Mouse (Mus musculus) adrenal gland, postnatal 36 days (tissue): ENCODE data around the gene Bsnd. TPM values are rescaled to one million over a fixed set of nuclear protein-coding genes. Genes with fewer than 3 reads are reported as not detected.

Source experiments
- DNase-seq, 2 experiments: peaks; one replicate each; pipeline ENCODE4 v3.0.0; 2021; ENCODE audit warnings: mixed read lengths in 1 of 2
- long read RNA-seq, 2 experiments: library from polyadenylated mRNA; stranded (forward); transcript quantifications; one replicate each; pipeline ENCODE4 v2.0.0; 2021; ENCODE audit warnings: borderline sequencing depth in 2 of 2
- total RNA-seq, 2 experiments: library from RNA; stranded (reverse); gene quantifications; 2 replicates each; pipeline ENCODE4 v1.2.3; 2021

Gene Bsnd
- not detected for total RNA-seq
- long read RNA-seq, experiment 1, result 0 reads
- long read RNA-seq, experiment 2, result 0 reads

DNA sequence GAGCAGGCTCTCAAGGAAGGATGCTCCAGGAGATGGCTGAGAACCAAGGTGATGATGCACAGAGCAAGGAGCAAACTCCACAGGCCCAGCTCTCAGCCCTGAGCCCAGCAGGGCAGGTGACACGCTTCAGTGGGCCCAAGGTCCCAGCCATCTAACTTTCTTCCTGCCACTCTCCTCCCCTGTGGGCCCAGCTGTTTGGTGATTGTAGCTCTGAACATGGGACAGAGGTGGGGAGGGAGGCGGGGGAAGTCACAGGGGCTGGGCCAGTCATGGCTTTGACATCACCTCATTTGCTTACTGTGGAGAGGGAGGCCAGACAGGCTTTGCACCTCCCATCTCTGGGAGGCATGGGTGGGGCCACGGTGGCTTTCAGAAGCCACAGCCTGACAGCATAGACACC, at the start of gene Bsnd:
Gene Bsnd, minus strand, starts transcription at position 168 of the 400 bp plus-strand sequence.
- no peak for DNase-seq

DNA sequence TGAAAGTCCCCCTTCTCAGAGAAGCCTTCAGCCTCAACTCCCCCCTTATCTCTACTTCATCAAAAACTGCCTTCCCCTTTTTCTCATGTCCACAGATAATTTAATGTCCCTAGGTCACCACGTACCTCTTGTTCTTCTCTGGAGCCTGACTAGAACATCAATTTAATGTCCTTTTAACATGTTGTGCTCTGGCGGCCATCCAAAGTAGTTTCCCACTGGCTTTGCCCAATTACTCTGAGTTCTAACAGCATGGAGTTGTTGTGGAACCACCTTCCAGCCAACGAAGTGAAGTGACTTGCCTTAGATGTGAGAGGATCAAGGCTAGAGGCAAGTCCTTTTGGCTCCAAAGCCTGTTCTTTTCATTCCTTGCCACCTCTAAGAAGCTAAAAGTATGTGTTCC, 49.4 kb upstream of the Bsnd start:
- DNase-seq, result peak in 1 of 2 experiments; percentile 44

DNA sequence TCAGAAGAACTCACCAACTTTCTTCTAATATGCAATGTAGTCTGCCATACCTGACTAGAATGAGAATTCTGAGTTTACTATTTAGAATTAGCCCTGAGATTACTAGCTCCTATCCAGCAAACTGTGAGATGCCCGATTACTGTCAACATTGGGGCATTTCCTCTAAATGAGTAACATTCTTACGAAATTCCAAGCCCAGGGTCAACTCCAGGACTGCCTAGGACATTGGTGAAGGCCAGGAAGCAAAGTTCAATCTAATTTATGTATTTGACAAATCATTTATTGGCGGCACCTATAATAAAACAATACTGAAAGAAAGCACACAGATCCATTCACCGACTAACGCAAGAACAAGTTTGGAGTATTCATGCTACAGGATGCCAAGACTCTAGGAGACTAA, 47.7 kb upstream of the Bsnd start:
- no peak for DNase-seq

DNA sequence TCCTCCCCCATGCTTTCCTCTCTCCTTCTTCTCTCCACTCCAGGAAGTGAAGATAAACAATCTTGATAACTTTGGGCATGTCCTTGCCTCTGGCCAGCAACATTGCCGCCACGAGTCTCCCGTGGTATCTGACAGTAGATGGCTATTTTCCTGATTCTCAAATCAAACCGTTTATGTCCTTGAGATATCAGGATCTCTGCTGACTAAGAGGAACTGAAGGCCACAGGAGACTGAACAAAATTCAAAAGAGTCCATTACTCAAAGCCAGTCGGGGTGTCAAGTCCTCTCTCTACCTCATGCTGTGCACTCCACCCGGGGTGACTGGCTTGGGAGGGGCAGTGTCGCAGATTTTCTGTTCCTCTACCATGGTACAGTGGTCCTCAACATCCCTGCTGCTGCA, 42.2 kb upstream of the Bsnd start:
- DNase-seq, result peak; percentile 46 to 53

DNA sequence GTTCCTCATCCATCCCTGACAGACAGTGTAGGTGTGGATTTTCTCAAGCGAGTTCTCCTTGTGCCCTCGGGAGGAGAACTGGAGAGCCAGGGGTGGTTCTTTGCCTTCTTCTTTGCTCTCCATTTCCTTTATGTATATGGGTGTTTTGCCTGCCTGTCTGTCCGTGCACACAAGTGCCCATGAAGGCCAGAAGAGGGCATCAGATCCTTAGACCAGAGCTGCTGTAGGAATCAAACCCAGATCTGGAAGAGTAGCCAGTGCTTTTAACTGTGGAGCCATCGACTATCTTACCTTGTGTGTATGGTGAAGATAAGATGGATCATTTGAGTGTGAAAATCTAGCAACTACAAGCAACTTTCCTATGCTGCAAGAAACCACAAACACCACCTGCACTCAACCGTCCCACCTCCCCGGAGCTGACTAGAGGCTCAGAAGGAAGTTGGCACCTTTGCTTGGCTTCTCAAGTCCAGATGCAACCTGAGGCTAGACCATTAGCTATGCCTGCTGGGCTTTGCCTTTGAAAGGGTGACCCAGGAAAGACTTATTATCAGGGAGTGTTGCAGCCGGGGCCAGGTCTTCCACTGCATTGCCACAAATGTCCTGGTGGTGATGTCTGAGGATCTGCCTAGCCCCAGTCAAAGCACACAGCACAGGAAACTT, 41.5 kb upstream of the Bsnd start:
- DNase-seq, result peak; percentile 29 to 35

DNA sequence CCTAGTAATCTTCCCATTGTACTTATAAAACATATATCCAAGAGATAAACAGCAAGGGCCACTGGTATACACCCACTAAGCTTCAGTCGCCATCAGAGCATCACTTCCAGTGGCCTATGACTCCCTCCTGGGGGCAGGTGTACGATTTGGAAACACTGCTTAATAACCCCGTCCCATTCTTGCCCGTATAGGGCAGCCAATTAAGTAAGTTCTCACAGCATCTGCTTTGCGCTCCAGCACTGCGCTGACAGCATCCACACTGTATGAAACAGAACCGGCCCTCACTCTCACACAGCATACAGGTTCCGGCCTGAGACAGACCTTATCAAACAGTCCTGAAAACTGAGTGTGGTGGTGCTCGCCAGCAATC, 38.0 kb upstream of the Bsnd start:
- no peak for DNase-seq

DNA sequence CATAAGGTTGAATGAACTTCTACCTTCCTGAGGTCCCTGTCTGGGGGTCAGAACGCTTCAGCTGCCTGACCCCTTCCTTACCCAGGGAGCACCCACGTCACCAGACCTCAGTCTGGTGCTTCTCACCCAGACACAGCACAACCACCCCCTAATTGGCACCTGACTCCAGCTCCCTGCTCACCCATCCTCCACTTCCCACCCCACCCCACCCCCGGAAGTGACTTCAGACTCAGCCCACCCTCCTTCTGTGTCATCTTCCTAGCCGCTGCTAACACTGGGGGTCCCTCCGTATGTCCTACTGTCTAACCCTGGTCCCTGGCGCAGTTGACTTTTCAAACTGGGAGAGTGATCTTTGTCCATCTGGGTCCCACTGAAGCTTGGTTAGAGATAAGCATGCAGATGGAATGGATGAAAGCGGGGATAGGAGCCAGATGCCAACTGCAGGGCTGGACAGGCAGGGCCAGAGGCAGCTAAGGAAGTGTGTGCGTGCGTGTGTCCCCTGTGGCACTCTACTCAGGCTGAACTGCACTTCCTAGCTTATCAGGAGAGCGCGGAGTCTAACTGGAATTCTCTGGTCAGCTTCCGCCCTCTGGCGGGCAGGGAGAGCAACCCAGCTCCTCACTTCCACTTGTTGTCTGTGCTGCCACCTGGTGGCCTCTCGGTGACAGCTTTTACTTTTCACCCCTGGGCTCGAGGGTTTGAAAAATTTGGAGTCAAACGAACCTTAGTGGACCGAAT, 37.5 kb upstream of the Bsnd start:
- DNase-seq, result peak; percentile 91 to 93

DNA sequence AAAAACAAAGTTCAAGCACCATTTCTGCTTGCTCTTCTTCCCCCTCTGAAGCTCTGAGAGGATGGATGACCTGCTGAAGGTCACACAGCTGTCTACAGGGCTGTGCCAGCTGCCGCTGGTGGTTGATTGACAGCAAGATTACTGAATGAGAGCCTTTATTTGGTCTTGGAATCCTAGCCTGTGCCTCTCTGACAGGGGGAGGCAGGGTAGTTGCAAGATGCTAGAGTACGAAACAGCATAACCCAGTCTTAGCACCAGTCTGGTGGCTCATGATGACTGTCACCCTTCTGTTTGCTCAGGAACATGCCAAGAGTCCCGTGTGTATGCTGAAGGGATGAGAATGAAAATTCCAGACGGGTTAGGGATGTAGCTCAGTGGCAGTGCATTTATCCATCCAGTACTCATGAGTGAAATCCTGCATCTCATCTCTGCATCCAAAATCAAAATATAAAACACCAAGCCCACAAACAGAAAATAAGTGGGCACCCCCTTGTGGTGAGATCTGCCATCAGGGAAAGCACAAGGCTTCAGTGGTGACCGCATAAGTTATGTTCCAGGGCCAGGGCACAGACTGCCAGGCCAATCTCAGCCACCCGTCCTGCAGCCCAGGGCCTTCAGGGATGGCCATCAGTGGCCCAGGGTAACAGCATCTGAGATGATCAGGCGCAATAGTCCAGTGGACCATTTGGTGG, 35.9 kb upstream of the Bsnd start:
- DNase-seq, result peak in 1 of 2 experiments; percentile 12

DNA sequence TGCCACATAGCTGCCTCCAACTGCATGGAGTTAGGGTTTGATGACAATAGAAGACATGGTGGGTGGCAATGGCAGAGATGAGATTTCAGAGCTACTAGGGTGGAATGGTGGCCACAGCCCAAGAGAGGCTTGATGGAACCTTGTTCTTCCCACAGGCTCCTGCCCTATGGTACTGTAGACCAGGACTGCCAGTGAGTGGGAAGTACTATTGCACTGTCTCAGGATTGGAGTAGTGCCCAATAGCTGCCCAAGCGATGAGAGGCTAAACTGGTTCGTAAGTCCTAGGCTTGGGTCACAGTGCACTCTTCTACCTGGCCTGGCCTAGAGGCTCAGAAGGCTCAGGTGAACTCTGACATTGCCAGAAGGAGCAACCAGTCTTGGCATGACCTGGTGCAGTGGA, 32.9 kb upstream of the Bsnd start:
- no peak for DNase-seq

DNA sequence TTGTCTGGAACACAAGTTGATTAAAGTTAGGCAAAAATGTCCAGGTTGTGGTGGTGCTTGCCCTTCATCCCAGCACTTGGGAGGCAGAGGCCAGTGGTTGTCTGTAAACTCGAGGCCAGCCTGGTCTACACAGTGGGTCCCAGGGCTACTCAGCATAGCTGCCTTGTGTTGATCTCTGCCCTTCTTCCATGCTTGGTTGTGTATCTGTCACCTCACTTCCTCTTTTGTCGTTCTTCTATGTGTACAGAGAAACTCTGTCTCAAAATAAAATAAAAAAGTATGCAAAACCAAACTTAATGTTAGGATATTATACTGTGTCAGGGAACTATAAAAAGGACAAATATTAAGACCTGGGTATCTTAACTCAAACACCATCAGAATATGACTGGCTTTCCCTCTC, 32.0 kb upstream of the Bsnd start:
- no peak for DNase-seq

DNA sequence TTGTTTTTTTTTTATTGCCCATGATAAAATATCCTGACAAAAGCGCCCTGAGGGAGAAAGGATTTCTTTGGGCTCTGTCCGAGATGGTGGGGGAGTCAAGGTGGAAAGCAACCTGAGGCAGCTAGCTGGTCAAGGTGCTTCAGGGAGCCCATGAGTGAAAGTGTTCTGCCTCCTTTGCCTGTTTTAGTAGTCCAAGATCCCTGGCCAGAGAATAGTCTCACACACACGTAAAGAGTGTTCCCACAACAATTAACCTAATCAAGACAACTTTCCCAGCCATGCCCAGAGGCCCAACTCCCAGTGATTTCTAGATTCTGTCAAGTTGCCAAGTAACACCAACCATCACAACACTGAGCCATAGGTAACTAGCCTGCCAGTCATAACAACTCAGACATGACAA, 30.5 kb upstream of the Bsnd start:
- DNase-seq, result no peak

DNA sequence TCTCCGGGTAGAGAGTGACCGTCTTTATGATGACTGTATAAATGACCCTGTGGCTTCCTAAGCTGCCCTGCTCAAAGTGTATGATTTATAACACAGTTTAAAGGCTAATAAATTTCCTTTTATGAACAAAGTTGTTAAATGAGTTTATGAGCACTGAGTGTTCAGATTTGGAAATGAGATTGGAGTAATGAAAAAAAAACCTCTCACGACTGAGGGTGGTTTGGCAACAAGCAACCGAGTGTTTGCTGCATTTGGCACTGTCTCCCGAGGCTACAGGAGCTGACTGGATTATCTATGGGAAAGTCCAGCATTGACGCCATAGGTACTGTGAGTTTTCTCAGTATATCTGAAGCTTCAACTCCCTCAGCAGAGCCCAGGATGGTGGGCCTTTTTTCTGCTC, 22.5 kb upstream of the Bsnd start:
- no peak for DNase-seq

DNA sequence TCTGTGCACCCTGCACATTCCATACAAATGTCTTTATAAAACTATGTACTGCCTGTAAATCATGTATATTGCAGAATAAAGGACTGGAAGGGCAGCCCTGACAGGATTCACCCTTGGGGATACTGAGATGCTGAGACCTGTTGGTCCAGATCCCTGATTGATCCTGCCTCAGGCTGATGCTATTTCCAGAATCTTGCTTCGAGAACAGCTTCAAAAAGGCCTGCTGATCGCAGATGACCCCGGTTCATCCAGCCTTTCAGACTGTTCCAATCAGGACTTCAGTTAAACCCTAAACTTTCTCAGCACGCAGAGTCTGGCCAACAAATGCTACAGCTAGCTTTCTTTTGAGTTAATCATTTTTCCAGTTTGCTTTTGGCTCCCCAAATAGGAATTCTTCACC, 17.8 kb upstream of the Bsnd start:
- no peak for DNase-seq

DNA sequence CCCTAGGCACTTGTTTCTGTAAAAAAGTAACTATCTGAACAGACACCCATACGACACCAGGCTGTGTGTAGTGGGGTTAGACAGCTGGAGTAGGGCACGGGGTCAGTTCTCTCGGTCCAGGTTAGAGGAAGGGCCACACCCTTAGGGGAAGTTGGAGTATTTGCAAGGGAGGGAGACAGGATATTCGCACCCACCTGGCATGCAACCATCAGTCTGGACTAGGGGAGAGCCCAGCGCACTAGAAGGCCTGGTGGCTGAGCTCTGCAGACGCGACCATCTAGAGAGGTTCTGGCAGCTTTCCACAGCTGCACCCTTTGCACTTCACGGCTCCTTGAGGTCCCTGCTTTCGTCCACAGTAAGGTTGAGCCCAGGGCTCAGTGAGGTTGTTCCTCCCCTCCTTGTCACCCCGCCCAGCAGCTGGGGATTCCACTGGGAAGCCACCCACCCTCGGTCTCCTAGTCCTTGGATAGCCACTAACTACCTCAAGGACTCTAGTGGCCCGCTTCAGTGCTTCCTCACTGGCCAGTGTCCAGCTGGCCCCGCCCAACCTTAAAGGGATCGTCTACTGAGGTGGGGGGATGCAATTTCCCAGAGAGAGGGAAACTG, 13.5 kb upstream of the Bsnd start:
- no peak for DNase-seq

DNA sequence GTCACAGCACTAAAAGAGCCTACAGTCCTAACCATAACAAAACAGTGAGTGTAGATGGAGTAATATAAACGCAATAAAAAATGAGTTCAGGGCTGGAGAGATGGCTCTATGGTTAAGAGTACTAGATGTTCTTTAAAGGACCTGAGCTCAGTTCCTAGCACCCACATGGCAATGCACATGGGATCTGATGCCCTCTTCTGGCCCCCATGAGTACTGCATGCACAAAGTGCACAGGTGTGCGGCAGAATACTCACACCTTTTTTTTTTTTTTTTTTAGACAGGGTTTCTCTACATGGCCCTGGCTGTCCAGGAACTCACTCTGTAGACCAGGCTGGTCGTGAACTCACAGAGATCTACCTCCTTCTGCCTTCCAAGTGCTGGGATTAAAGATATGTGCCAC, 11.5 kb upstream of the Bsnd start:
- no peak for DNase-seq

DNA sequence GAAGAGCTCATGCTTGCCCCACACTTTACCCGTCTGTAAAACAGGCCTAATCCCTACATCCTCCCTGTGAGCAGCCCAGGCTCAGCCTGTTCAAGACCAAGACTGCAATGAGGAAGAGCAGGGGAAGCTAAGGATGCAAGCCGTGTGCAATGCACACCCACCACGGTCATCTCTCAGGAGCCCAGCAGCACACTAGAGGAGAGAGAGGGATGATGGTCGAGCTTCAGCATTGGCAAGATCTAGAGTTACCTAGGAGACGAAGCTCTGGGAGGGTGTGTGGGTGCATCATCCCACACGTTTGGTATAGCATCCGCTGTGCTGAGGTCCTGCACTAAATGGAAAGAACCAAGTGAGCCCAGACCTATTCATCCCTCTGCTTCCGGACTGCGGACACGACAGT, 8.0 kb upstream of the Bsnd start:
- DNase-seq, result no peak

DNA sequence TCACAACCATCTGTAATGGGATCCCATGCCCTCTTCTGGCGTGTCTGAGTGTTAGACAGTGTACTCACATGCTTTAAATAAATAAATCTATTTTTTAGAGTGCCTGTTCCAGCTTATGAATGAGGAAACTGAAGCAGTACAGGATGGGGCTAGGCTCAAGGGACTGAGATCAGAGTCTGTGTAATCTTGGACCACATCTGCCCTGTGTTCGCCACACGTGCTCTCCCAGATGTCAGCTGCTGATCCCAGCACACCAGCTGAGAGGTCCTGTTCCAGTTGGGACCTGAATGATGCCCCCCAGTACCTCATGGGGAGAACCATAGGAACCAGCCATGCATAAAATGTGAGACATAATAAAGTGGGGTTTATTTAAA, 6.4 kb upstream of the Bsnd start:
- no peak for DNase-seq

DNA sequence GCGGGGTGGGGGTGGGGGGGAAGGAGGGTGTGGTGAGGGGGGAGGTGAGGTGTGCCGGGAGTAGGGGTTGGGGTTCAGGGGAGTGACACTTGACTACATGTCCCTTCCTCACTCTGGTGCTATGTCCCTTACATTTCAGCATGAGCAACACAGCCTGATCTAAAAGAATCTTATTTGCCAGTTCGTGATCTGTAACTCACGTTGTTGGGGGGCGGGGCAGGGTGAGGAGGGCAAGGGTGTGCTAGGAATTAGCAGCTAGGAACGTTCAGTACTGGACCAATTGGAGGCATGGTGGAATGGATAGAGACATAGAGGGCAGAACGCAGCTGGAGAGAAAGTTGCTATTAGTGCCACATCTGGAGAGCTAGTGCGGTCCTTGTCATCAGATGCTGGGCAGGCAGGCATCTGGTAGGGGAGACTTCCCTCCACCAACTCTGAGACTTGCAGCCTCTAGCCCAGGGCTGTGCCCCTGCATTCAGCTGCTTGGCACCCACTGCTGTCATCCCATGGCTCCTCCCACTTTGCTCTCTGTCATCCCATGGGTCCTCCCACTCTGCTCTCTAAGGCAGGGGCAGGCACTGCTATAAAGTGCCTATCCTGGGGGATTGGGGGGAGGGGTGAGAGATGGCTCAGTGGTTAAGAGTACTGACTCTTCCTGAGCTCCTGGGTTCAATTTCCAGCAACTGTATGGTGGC, 5.8 kb upstream of the Bsnd start:
- DNase-seq, result no peak

DNA sequence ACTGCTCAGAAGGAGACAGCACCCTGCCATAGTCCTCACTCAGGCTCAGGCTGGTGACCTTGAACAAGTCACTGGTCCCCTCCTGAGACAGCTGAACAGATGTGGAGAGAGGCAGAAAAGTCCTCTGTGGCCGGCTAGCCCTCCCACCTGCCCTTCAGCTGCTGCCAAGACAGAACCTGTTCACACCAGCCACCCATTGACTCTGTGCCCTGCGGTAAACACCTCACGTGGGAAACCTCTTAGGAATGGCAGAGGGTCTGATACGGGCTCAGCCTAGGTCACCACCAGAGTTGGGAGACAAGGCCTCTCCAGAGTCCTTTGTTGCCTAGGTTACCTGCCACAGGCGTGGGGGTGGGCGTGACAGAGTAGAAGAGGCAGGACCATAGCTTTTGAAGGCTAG, 4.8 kb upstream of the Bsnd start:
- no peak for DNase-seq

DNA sequence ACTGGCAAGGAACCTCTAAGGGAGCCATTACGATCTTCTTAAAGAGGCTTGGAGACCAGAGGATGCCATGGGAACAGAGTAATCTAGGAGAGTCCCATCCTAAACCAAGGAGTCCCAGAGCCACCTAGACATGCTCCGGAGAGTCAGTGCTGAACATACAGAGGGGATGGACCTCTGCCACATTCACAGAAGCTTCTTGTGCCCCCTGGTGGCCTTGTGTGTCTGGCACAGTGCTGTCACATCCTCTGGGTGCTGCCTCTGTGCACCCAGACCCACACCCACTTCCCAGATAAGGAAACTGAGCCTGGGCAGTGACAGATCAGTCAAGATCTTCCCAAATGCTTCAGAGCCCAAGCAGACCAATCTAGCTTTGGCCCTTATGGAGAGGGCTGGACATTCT, 1.6 kb upstream of the Bsnd start:
- peak in 1 of 2 experiments; percentile 25 for DNase-seq

DNA sequence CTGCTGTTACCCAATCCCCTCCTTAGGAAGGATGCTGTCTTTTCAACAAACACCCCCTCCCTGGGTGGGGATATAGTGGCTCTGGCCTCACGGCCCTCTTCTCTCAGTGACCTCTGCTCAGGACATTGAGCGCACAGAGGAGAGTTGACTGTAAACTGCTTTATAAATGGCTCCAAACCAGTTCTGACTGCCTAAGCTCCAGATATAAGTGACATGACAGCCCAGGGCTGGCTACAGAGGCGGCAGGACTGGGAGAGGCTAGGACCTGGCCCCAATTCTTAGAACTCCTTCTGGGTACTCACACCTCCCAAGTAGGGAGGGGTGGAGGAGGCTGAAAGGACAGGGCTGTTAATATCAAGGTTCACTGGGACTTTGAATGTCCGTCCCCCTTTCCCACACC, 1.5 kb downstream of the Bsnd start:
- DNase-seq, result no peak

DNA sequence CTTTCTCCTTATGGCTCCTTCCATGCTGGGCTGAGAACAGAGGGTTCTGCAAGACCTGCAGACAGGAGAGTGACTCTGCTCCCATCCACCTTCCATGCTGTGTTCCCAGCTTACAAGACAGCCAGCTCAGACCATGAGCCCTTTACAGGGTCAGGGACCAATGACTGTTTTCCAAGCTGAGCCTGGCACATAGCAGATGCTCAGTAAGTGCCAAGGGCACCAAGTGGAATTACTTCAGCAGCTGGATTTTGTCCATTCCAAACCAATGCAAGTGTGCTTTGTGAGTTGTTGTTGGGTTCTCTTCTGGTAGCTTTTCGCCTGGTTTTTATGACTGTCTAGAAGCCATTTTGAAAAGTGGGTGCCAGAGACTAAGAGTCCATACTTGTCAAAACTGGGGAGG, 8.3 kb downstream of the Bsnd start:
- DNase-seq, result peak; percentile 19 to 39
